Mouse (Mus musculus) hindbrain, embryonic 16.5 days (tissue): ENCODE measurements at regions not wholly inside any gene's neighbourhood (a gene's known extent, or its start where the extent isn't known, plus 50 kb on each side); places are given as distances from the start of the nearest gene placed in this dataset.

ENCODE experiments used
- ATAC-seq: fragments of 200-750 bp; cut with Nextera tagmentation; 2 replicates; pipeline ENCODE4 v1.8.0; 2017; ENCODE audit warnings: moderate TSS enrichment, moderate library complexity
- H3K27ac ChIP-seq: fragments of 300-500 bp; sonication (generic); 2 replicates; pipeline ENCODE4 v1.5.1; 2014; ENCODE audit warnings: low read depth, mild to moderate bottlenecking, control low read depth, low read length, moderate library complexity
- H3K27me3 ChIP-seq: fragments of 300-500 bp; sonication (generic); replicated peaks from 2 replicates; pipeline ENCODE4 v1.6.1; 2014; ENCODE audit warnings: low read length; ENCODE audit not compliant: control insufficient read depth, insufficient read depth
- H3K36me3 ChIP-seq: fragments of 300-500 bp; sonication (generic); 2 replicates; pipeline ENCODE4 v1.6.1; 2014; ENCODE audit warnings: mild to moderate bottlenecking, low read length, moderate library complexity, mixed read lengths; ENCODE audit not compliant: control insufficient read depth, insufficient read depth
- H3K4me1 ChIP-seq: fragments of 300-500 bp; sonication (generic); 2 replicates; pipeline ENCODE4 v1.6.1; 2014; ENCODE audit warnings: low read depth, low read length; ENCODE audit not compliant: control insufficient read depth, insufficient read depth
- H3K4me2 ChIP-seq: fragments of 300-500 bp; sonication (generic); 2 replicates; pipeline ENCODE4 v1.6.1; 2014; ENCODE audit warnings: mild to moderate bottlenecking, low read length, control low read depth, moderate library complexity
- H3K4me3 ChIP-seq: fragments of 300-500 bp; sonication (generic); 2 replicates; pipeline ENCODE4 v1.5.1; 2014; ENCODE audit warnings: mild to moderate bottlenecking, low read length, control low read depth, moderate library complexity
- H3K9ac ChIP-seq: fragments of 300-500 bp; sonication (generic); 2 replicates; pipeline ENCODE4 v1.6.1; 2014; ENCODE audit warnings: low read depth, mild to moderate bottlenecking, control low read depth, low read length, moderate library complexity
- H3K9me3 ChIP-seq: fragments of 300-500 bp; sonication (generic); 2 replicates; pipeline ENCODE4 v1.6.1; 2014; ENCODE audit warnings: mild to moderate bottlenecking, low read length, moderate library complexity; ENCODE audit not compliant: control insufficient read depth
- WGBS: fragments of 180-500 bp; shearing (Covaris S2); extraction: QIAGEN DNeasy Blood & Tissue Kit; methylation state at CpG from one replicate; pipeline ENCODE4 v1.1.7; 2014; 5-methylcytosine and 5-hydroxymethylcytosine counted together

DNA sequence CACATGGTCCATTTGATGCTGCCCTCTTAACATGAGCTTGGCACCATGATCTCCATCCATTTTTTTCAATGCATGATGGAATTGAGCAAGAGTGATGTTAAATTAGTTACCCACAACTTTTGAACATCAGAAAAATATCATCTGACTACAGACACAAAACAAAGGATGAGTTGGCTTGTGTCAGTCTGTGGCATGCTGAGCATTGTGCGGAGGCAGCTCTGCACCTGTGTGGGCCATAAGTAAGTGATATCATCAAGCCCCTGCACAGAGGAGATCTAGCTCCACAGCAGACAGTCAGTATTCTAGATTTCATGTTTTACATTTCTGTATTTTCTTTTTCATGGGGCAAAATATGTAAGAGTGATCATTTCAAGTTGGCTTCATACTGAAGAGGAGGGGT, 962.8 kb downstream of the Slc4a3 start:
- no peak for ATAC-seq
- no peaks in the 10 kb centered on the region for H3K9me3 ChIP-seq
- 97% methylated on average over 1 of the region's 1 CpGs for WGBS

DNA sequence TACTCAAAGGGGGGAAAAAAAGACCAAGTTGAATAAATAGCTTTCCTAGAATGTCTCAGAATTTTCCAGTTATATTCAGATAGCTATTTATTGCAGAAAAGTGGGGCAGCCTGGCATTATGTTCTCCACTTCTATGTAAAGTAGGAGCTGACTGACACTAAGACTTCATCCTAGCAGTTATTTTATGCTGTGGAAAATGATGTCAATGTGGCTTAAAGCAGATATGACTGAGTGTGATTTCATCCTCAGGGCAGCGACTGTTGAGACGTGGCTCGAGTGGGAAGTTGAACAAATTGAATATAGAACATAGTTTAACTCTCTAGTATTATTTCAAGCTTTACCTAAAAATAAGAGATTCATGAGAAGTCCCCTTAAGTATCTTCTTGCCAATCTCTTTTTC, 963.4 kb downstream of the Slc4a3 start:
- H3K9me3 ChIP-seq, result no peaks in the 10 kb centered on the region
- H3K36me3 ChIP-seq, result no peaks in the 10 kb centered on the region
- no peak overlapping the region for H3K9ac ChIP-seq
- H3K4me2 ChIP-seq, result no peak overlapping the region
- no peak overlapping the region for H3K4me3 ChIP-seq
- WGBS, result 91% methylated on average over 3 of the region's 3 CpGs
- no peaks in the 10 kb centered on the region for H3K27me3 ChIP-seq
- no peak overlapping the region for H3K27ac ChIP-seq
- no peaks in the 10 kb centered on the region for H3K4me1 ChIP-seq
- ATAC-seq, result no peak

More for the DNA sequence above, 962.8 kb downstream of the Slc4a3 start:
- H3K27ac ChIP-seq, result no peak overlapping the region
- no peak overlapping the region for H3K4me2 ChIP-seq
- H3K36me3 ChIP-seq, result no peaks in the 10 kb centered on the region
- H3K4me1 ChIP-seq, result no peaks in the 10 kb centered on the region
- no peaks in the 10 kb centered on the region for H3K27me3 ChIP-seq
- H3K9ac ChIP-seq, result no peak overlapping the region
- H3K4me3 ChIP-seq, result no peak overlapping the region

DNA sequence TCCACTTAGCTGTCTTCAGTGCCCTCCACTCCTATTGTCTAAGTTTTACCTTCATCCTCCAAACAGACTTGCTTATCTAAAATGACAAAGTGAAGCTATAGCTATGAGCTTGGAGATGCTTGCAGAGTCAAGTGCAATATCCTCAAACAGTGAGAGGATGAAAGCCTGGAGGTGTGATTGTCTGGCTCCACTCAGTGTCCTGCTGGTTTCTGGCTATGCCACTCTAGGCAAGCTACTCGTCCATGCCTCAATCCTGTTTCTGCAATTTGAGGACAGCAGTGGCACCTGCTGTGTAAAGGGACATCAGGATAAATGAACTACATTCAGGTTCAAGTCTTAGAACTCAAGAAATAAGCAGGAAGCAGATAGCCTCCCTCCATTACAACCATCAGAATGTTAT, 966.1 kb downstream of the Slc4a3 start:
- Histone ChIP-seq H3K9me3 (peaks cover 2% of the 10 kb centered on the region; the same call in 1 of the 2 replicates), H3K27ac (no peak overlapping the region), H3K4me2 (no peak overlapping the region), H3K4me3 (no peak overlapping the region), H3K9ac (no peak overlapping the region), H3K36me3 (no peaks in the 10 kb centered on the region), H3K4me1 (no peaks in the 10 kb centered on the region), H3K27me3 (no peaks in the 10 kb centered on the region)
- 61% methylated on average over 1 of the region's 1 CpGs for WGBS
- ATAC-seq, result no peak

DNA sequence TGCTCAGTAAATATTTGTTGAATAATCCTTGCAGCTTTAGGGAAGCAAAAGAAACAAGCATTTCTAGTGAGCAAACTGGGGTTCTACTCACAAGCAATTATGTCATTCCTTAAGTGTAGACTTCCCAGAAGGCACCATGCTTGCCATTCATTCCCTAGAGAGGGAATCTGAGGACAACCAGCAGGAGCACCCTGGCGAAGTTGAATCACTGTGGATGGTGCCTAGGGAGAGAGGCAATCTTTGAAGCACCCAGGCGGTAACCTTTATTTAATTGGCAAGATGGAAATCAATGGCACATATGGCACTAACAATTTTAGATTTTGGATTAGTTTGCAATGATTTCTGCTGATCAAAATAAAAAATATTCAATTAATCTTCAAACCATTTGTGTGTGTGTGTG, 967.4 kb downstream of the Slc4a3 start:
- no peak overlapping the region for H3K27ac ChIP-seq
- H3K9me3 ChIP-seq, result peaks cover 2% of the 10 kb centered on the region; the same call in 1 of the 2 replicates
- WGBS, result 82% methylated on average over 2 of the region's 2 CpGs
- no peak for ATAC-seq
- H3K9ac ChIP-seq, result no peak overlapping the region
- H3K27me3 ChIP-seq, result no peaks in the 10 kb centered on the region
- H3K4me1 ChIP-seq, result no peaks in the 10 kb centered on the region
- no peak overlapping the region for H3K4me2 ChIP-seq
- no peaks in the 10 kb centered on the region for H3K36me3 ChIP-seq
- no peak overlapping the region for H3K4me3 ChIP-seq

DNA sequence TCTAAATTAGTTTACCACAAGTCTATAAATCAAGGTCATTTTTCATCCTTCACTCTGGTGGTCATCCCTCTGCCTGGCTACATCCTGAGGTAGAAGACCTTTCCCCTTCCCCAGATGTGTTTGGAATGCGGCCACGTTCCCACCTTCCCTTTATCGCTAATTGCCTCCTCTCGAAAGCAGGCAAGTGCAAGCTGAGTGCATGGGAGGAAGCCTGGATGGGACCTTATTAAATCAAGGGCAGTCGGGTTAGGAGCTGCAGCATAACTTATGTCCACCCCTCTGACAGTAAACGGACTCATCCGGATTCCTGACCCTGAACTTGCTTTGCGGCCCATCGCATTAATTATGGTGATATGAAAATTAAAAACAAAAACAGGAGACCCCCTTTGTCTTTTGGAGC, 983.5 kb downstream of the Slc4a3 start:
- Histone ChIP-seq H3K9me3 (no peaks in the 10 kb centered on the region), H3K4me2 (no peak overlapping the region), H3K36me3 (no peaks in the 10 kb centered on the region), H3K27me3 (no peaks in the 10 kb centered on the region), H3K27ac (no peak overlapping the region), H3K9ac (no peak overlapping the region), H3K4me3 (no peak overlapping the region), H3K4me1 (no peaks in the 10 kb centered on the region)
- no peak for ATAC-seq
- 70% methylated on average over 9 of the region's 9 CpGs for WGBS

DNA sequence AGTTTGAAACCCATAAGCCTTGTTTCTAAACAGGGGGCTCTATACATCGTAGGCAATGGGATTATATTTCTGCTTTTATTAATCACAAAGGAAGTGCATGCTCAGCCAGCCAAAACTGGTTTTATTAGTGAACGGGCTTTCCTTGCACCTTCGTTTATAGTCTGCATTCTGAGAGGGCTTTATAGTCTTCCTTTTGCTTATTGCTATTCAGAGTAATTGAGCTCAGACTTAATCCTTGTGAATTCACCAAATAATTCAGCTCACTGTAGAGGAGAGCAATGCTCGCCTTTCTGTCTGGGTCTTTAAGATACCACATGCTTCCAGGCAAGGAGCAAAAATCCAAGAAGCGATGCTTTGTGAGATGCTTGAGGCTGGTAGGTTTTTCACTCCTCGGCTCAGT, 984.3 kb downstream of the Slc4a3 start:
- H3K4me2 ChIP-seq, result no peak overlapping the region
- WGBS, result 73% methylated on average over 6 of the region's 6 CpGs
- H3K4me1 ChIP-seq, result no peaks in the 10 kb centered on the region
- no peaks in the 10 kb centered on the region for H3K36me3 ChIP-seq
- no peaks in the 10 kb centered on the region for H3K9me3 ChIP-seq
- ATAC-seq, result no peak
- H3K27ac ChIP-seq, result no peak overlapping the region
- no peaks in the 10 kb centered on the region for H3K27me3 ChIP-seq
- no peak overlapping the region for H3K9ac ChIP-seq
- no peak overlapping the region for H3K4me3 ChIP-seq

DNA sequence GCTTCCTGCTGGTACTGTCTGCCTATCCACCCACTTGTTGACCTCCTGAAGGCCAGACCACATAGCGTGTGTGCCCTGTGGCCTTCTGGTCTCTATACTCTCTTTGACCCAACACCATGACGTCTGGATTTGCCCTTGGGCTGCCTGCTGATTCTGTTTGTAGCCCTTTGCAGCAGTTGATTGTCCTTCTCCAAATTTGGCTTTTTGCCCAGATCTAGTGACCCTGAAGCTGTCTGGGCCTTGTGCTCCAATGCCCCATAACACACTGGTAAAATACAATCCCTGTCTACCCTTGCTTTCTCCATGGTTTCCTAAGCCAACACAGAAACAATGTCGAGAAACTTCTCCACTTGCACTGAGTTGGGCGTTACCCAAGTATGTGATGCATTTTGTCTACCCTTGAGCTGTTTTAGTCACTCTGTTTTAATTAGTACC, 979.3 kb downstream of the Epha4 start:
- Histone ChIP-seq H3K4me3 (no peak overlapping the region), H3K27me3 (no peaks in the 10 kb centered on the region), H3K9ac (no peak overlapping the region), H3K4me1 (no peaks in the 10 kb centered on the region), H3K9me3 (no peaks in the 10 kb centered on the region), H3K36me3 (no peaks in the 10 kb centered on the region), H3K4me2 (no peak overlapping the region), H3K27ac (no peak overlapping the region)
- 29% methylated on average over 4 of the region's 4 CpGs for WGBS
- peak; percentile 63; the same call in 1 of the 2 replicates for ATAC-seq

DNA sequence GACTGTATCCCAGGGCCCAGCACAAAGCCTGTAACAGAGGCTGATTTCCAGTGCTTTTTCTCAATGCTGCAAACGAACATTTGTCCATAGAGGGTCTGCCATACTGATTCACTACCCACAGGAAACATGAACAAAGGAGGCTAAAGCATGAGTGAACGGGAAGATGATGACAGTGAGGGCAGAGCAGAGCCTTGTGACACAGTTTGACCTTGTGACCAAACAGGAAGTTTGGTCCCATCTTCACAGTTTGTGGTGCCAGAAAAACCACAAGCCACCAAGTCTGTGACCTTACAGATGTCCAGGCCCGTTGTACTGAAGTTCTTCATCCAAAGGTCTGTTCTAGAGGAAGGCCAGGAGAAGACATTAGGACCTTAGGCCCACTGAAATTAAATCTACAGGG, 974.4 kb downstream of the Epha4 start:
- WGBS, result 62% methylated on average over 3 of the region's 3 CpGs
- ATAC-seq, result no peak
- H3K9me3 ChIP-seq, result no peaks in the 10 kb centered on the region

DNA sequence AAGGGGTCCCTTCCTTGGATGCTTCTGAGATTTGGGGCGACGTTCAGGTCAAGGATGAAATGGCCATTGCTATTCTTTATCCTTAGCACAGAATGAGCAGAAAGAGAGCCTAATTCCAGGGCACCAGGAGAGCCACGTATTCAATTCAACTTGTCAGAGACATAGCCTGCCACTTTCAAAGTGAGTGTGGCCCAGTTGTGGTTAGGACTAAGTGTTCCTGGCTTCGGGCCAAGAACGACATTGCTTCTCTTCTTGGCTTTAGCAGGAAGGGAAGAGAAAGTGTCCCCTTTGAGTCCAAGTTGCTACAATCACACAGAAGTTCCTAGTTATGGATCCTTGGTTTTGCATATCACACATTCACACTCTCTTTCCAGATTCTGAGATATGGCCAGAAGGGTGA, 964.0 kb downstream of the Epha4 start:
- no peak overlapping the region for H3K27ac ChIP-seq
- H3K4me2 ChIP-seq, result no peak overlapping the region
- H3K36me3 ChIP-seq, result no peaks in the 10 kb centered on the region
- no peaks in the 10 kb centered on the region for H3K4me1 ChIP-seq
- no peaks in the 10 kb centered on the region for H3K27me3 ChIP-seq
- H3K9me3 ChIP-seq, result no peaks in the 10 kb centered on the region
- H3K4me3 ChIP-seq, result no peak overlapping the region
- 84% methylated on average over 5 of the region's 5 CpGs for WGBS
- no peak for ATAC-seq
- no peak overlapping the region for H3K9ac ChIP-seq

More for the DNA sequence above, 974.4 kb downstream of the Epha4 start:
- Histone ChIP-seq H3K27ac (no peak overlapping the region), H3K27me3 (no peaks in the 10 kb centered on the region), H3K9ac (no peak overlapping the region), H3K4me1 (no peaks in the 10 kb centered on the region), H3K4me3 (no peak overlapping the region), H3K4me2 (no peak overlapping the region), H3K36me3 (no peaks in the 10 kb centered on the region)

DNA sequence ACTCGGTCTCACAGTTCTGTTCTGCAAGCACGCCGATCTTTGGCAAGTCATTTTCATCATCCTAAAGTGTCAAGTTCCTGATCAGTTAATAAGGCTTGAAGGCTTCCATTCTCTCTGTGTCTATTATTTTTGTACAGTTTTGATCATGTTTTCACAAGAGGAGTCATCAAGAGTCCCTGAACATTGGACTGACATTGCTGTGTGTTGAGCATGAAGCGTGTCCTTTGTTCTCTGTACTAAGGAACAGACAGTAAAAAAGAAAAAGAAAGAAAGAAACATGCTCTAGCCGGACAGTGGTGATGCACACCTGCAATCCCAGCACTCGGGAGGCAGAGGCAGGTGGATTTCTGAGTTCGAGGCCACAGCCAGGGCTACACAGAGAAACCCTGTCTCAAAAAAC, 955.4 kb downstream of the Epha4 start:
- H3K9ac ChIP-seq, result no peak overlapping the region
- H3K4me1 ChIP-seq, result no peaks in the 10 kb centered on the region
- no peaks in the 10 kb centered on the region for H3K27me3 ChIP-seq
- H3K4me2 ChIP-seq, result no peak overlapping the region
- no peaks in the 10 kb centered on the region for H3K9me3 ChIP-seq
- H3K27ac ChIP-seq, result no peak overlapping the region
- WGBS, result 86% methylated on average over 7 of the region's 7 CpGs
- H3K4me3 ChIP-seq, result no peak overlapping the region
- no peak for ATAC-seq
- H3K36me3 ChIP-seq, result no peaks in the 10 kb centered on the region
